Mouse (Mus musculus) T-helper 2 cell (primary cell): Measurements from ENCODE around the gene Knop1.

Source experiments
- in situ Hi-C: fragments of 300-600 bp; cut with MboI, MseI; formaldehyde crosslinking; loops from one replicate; pipeline ENCODE4 v1.15.1; 2025; ENCODE audit warnings: high pct_unique_total_duplicates

The Knop1 gene

GRCm38 (mm10) chr7:118855877-118856304 lies at the start of gene Knop1:
TSS of gene Knop1 (minus strand) at chr7:118856254.
- in situ Hi-C loops = loop anchor here (10.0 kb wide), 1 partner anchor 139 kb away; the partner anchor contains the start of gene Gprc5b

- in situ Hi-C loops = no loop called here
Measured at GRCm38 (mm10) chr7:118904530-118904929, 48.5 kb upstream of the Knop1 start.

GRCm38 (mm10) chr7:118903879-118904278 lies 47.8 kb upstream of the Knop1 start:
- in situ Hi-C loops = no loop called here

GRCm38 (mm10) chr7:118902944-118903343 lies 46.9 kb upstream of the Knop1 start:
- in situ Hi-C loops = no loop called here

GRCm38 (mm10) chr7:118900090-118900489 lies 44.0 kb upstream of the Knop1 start:
- in situ Hi-C loops = no loop called here

- in situ Hi-C loops = no loop called here
Measured at GRCm38 (mm10) chr7:118898063-118898462, 42.0 kb upstream of the Knop1 start.

GRCm38 (mm10) chr7:118895469-118896450 lies 39.7 kb upstream of the Knop1 start:
- in situ Hi-C loops = no loop called here

- in situ Hi-C loops = no loop called here
Measured at GRCm38 (mm10) chr7:118889046-118889680, 33.1 kb upstream of the Knop1 start.

GRCm38 (mm10) chr7:118887303-118888055 lies 31.4 kb upstream of the Knop1 start:
- in situ Hi-C loops = no loop called here

- in situ Hi-C loops = no loop called here
Measured at GRCm38 (mm10) chr7:118884969-118885368, 28.9 kb upstream of the Knop1 start.

- in situ Hi-C loops = no loop called here
Measured at GRCm38 (mm10) chr7:118883957-118884356, 27.9 kb upstream of the Knop1 start.

- in situ Hi-C loops = no loop called here
Measured at GRCm38 (mm10) chr7:118879466-118880029, 23.5 kb upstream of the Knop1 start.

GRCm38 (mm10) chr7:118865362-118865761 lies 9.3 kb upstream of the Knop1 start:
- in situ Hi-C loops = no loop called here

- in situ Hi-C loops = loop anchor here (10.0 kb wide), 1 partner anchor 136 kb away; the partner anchor contains the start of gene Gprc5b
Measured at GRCm38 (mm10) chr7:118858640-118859039, 2.6 kb upstream of the Knop1 start.

GRCm38 (mm10) chr7:118855171-118855876 lies 730 bp downstream of the Knop1 start, which contains the start of gene Iqck:
TSS of gene Iqck (plus strand) at chr7:118855752.
- in situ Hi-C loops = loop anchor here (10.0 kb wide), 1 partner anchor 139 kb away; the partner anchor contains the start of gene Gprc5b

GRCm38 (mm10) chr7:118854606-118855005 lies 1.4 kb downstream of the Knop1 start:
- in situ Hi-C loops = loop anchor here (10.0 kb wide), 1 partner anchor 140 kb away; the partner anchor contains the start of gene Gprc5b

GRCm38 (mm10) chr7:118852611-118853010 lies 3.4 kb downstream of the Knop1 start:
- in situ Hi-C loops = loop anchor here (10.0 kb wide), 1 partner anchor 142 kb away; the partner anchor contains the start of gene Gprc5b

GRCm38 (mm10) chr7:118851571-118851970 lies 4.5 kb downstream of the Knop1 start:
- in situ Hi-C loops = loop anchor here (10.0 kb wide), 1 partner anchor 143 kb away; the partner anchor contains the start of gene Gprc5b

- in situ Hi-C loops = loop anchor here (10.0 kb wide), 1 partner anchor 144 kb away; the partner anchor contains the start of gene Gprc5b
Measured at GRCm38 (mm10) chr7:118850676-118851290, 5.3 kb downstream of the Knop1 start.
